Mouse (Mus musculus) heart, postnatal 0 days (tissue): ENCODE results near the gene Det1.

Source experiments
- CTCF ChIP-seq: IDR thresholded peaks from 2 replicates; pipeline ENCODE4 v1.5.1; 2016; ENCODE audit warnings: antibody characterized with exemption, control low read depth, low read depth
- EP300 ChIP-seq: IDR thresholded peaks from 2 replicates; pipeline ENCODE4 v1.6.1; 2016; ENCODE audit warnings: antibody characterized with exemption, low read depth

- TF ChIP-seq CTCF (no peak), EP300 (no peak)
Measured at GRCm38 (mm10) chr7:78895021-78895652, 48.1 kb upstream of the Det1 start.
